Mouse (Mus musculus) midbrain, postnatal 0 days (tissue): ENCODE measurements around the gene Hspb8. TPM values are rescaled to one million over a fixed set of nuclear protein-coding genes. Genes with fewer than 3 reads are reported as not detected.

Source experiments
- ATAC-seq: fragments of 200-750 bp; cut with Nextera tagmentation; 2 replicates; pipeline ENCODE4 v1.8.0; 2017; ENCODE audit warnings: moderate number of reproducible peaks, mild to moderate bottlenecking, moderate TSS enrichment, moderate library complexity; ENCODE audit not compliant: low FRiP score
- DNase-seq: peaks from one replicate; pipeline ENCODE4 v3.0.0-alpha.2; 2015; ENCODE audit warnings: low spot score
- H3K27ac ChIP-seq: fragments of 300-500 bp; sonication (generic); 2 replicates; pipeline ENCODE4 v1.5.1; 2014; ENCODE audit warnings: low read depth, mild to moderate bottlenecking, low read length, mixed read lengths
- H3K27me3 ChIP-seq: fragments of 300-500 bp; sonication (generic); 2 replicates; pipeline ENCODE4 v1.6.1; 2014; ENCODE audit warnings: low read length, control low read depth, mixed read lengths; ENCODE audit not compliant: insufficient read depth
- H3K36me3 ChIP-seq: fragments of 300-500 bp; sonication (generic); 2 replicates; pipeline ENCODE4 v1.6.1; 2014; ENCODE audit warnings: low read length, control low read depth, mixed read lengths; ENCODE audit not compliant: insufficient read depth
- H3K4me1 ChIP-seq: fragments of 300-500 bp; sonication (generic); 2 replicates; pipeline ENCODE4 v1.6.1; 2014; ENCODE audit warnings: mild to moderate bottlenecking, control low read depth, antibody characterized with exemption, low read length, mixed read lengths; ENCODE audit not compliant: insufficient read depth
- H3K4me2 ChIP-seq: fragments of 300-500 bp; sonication (generic); 2 replicates; pipeline ENCODE4 v1.6.1; 2014; ENCODE audit warnings: low read depth, mild to moderate bottlenecking, low read length, mixed read lengths; ENCODE audit not compliant: poor library complexity, severe bottlenecking
- H3K4me3 ChIP-seq: fragments of 300-500 bp; sonication (generic); 2 replicates; pipeline ENCODE4 v1.5.1; 2014; ENCODE audit warnings: low read depth, mild to moderate bottlenecking, low read length, moderate library complexity
- H3K9ac ChIP-seq: fragments of 300-500 bp; sonication (generic); replicated peaks from 2 replicates; pipeline ENCODE4 v1.6.1; 2014; ENCODE audit warnings: mild to moderate bottlenecking, low read length, moderate library complexity, mixed read lengths; ENCODE audit not compliant: poor library complexity, severe bottlenecking
- H3K9me3 ChIP-seq: fragments of 300-500 bp; sonication (generic); 2 replicates; pipeline ENCODE4 v1.6.1; 2016; ENCODE audit warnings: low read length, control low read depth
- CTCF ChIP-seq: IDR thresholded peaks from 2 replicates; pipeline ENCODE4 v1.5.1; 2016; ENCODE audit warnings: antibody characterized with exemption, mild to moderate bottlenecking
- WGBS: fragments of 180-500 bp; shearing (Covaris S2); extraction: QIAGEN DNeasy Blood & Tissue Kit; methylation state at CpG from one replicate; pipeline ENCODE4 v1.1.7; 2014; 5-methylcytosine and 5-hydroxymethylcytosine counted together
- polyA plus RNA-seq: library from polyadenylated mRNA; unstranded; fragments of >200 nt; fragmentation: Nextera tagmentation; extraction: Ambion mirVana; gene quantifications from 2 replicates; pipeline ENCODE4 v1.2.1, GENCODE M21; 2015
- total RNA-seq: library from RNA; depleted of rRNA; stranded (reverse); fragments of >200 nt; gene quantifications from 2 replicates; pipeline ENCODE4 v1.2.3, GENCODE M21; 2014

Gene Hspb8
- total and polyA plus RNA-seq, 2 experiments from 2014 or later, result 7.5 to 19.8 TPM

- Histone ChIP-seq H3K4me1 (no peaks in the 10 kb centered on the region), H3K36me3 (peaks cover 4% of the 10 kb centered on the region; the same call in 1 of the 2 replicates), H3K27ac (no peak overlapping the region), H3K27me3 (no peaks in the 10 kb centered on the region), H3K9ac (0 out of 2 replicates have a peak overlapping the region, but pooled peaks have one; percentile 36), H3K9me3 (no peaks in the 10 kb centered on the region), H3K4me3 (0 out of 2 replicates have a peak overlapping the region, but pooled peaks have one; percentile 14), H3K4me2 (peak overlapping the region; percentile 42)
- 8% methylated on average over 27 of the region's 27 CpGs for WGBS
- no peak for ATAC-seq
- TF ChIP-seq CTCF, result peak; percentile 70
- DNase-seq, result peak; percentile 74
Observed at GRCm38 (mm10) chr5:116453401-116453851, 30.8 kb upstream of the Hspb8 start.

GRCm38 (mm10) chr5:116450901-116451300, 28.2 kb upstream of the Hspb8 start:
- no peak overlapping the region for H3K27ac ChIP-seq
- ATAC-seq, result no peak
- WGBS, result 89% methylated on average over 8 of the region's 8 CpGs

GRCm38 (mm10) chr5:116449522-116450225, 27.0 kb upstream of the Hspb8 start:
- TF ChIP-seq CTCF, result no peak
- DNase-seq, result no peak
- Histone ChIP-seq H3K4me2 (no peak overlapping the region), H3K36me3 (peaks cover 4% of the 10 kb centered on the region), H3K9ac (no peak overlapping the region), H3K27me3 (no peaks in the 10 kb centered on the region), H3K27ac (no peak overlapping the region), H3K4me1 (no peaks in the 10 kb centered on the region), H3K9me3 (no peaks in the 10 kb centered on the region), H3K4me3 (no peak overlapping the region)
- ATAC-seq, result no peak
- WGBS, result 67% methylated on average over 8 of the region's 8 CpGs

More at GRCm38 (mm10) chr5:116450901-116451300, 28.2 kb upstream of the Hspb8 start:
- no peak overlapping the region for H3K4me2 ChIP-seq
- no peak for TF ChIP-seq CTCF
- no peaks in the 10 kb centered on the region for H3K4me1 ChIP-seq
- no peak for DNase-seq
- H3K9me3 ChIP-seq, result no peaks in the 10 kb centered on the region
- no peak overlapping the region for H3K9ac ChIP-seq
- no peak overlapping the region for H3K4me3 ChIP-seq
- peaks cover 4% of the 10 kb centered on the region; the same call in 1 of the 2 replicates for H3K36me3 ChIP-seq
- no peaks in the 10 kb centered on the region for H3K27me3 ChIP-seq

- no peak overlapping the region for H3K27ac ChIP-seq
- no peaks in the 10 kb centered on the region for H3K4me1 ChIP-seq
- H3K4me2 ChIP-seq, result no peak overlapping the region
- no peak overlapping the region for H3K4me3 ChIP-seq
- ATAC-seq (no peak), DNase-seq (no peak)
- peaks cover 14% of the 10 kb centered on the region for H3K36me3 ChIP-seq
- 17% methylated on average over 10 of the region's 11 CpGs for WGBS
- H3K9ac ChIP-seq, result no peak overlapping the region
- no peaks in the 10 kb centered on the region for H3K27me3 ChIP-seq
- no peaks in the 10 kb centered on the region for H3K9me3 ChIP-seq
- TF ChIP-seq CTCF, result no peak
Observed at GRCm38 (mm10) chr5:116448409-116449191, 25.9 kb upstream of the Hspb8 start.

GRCm38 (mm10) chr5:116447821-116448350, 25.2 kb upstream of the Hspb8 start:
- H3K4me1 ChIP-seq, result no peaks in the 10 kb centered on the region
- H3K36me3 ChIP-seq, result peaks cover 17% of the 10 kb centered on the region
- 55% methylated on average over 11 of the region's 11 CpGs for WGBS

More at GRCm38 (mm10) chr5:116447821-116448350, 25.2 kb upstream of the Hspb8 start:
- no peak overlapping the region for H3K4me2 ChIP-seq
- ATAC-seq (no peak), DNase-seq (no peak)
- H3K9ac ChIP-seq, result no peak overlapping the region
- H3K27me3 ChIP-seq, result no peaks in the 10 kb centered on the region
- H3K4me3 ChIP-seq, result no peak overlapping the region
- no peaks in the 10 kb centered on the region for H3K9me3 ChIP-seq
- no peak for TF ChIP-seq CTCF
- H3K27ac ChIP-seq, result no peak overlapping the region
